Mouse (Mus musculus): ENCODE measurements at regions not wholly inside any gene's neighbourhood (a gene's known extent, or its start where the extent isn't known, plus 50 kb on each side); places are given as distances from the start of the nearest gene placed in this dataset.

DNA sequence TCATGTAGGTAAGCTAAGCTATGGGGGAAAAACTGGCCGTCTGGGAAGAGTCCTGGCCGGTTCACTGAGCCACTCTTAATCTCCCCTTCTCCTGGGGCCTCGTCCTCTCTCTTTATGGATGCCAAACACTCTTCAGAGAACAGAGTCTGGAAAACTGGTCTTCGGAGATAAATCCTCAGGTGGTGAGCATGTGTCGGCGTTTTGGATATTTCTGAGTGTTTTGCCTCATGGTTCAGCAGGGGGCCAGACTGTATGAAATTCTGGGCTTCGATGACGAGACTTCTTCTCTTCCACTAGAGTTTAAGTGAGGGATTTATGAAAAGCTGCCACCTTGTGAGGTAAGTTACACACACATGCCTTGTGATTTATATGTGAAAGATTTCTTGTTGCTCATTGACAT, 51.8 kb upstream of the Tenm3 start:
- WGBS, result 14% methylated on average over 8 of the region's 8 CpGs
- Histone ChIP-seq H3K4me2 (ENCODE audit: low read depth, low read length, poor library complexity, severe bottlenecking) (no peak overlapping the region), H3K9ac (replicated peaks; ENCODE audit: low read length, poor library complexity, severe bottlenecking) (no peak overlapping the region), H3K27ac (ENCODE audit: low read depth, low read length) (no peak overlapping the region), H3K9me3 (ENCODE audit: low read length) (no peaks in the 10 kb centered on the region), H3K4me3 (ENCODE audit: low read depth, low read length) (no peak overlapping the region), H3K36me3 (ENCODE audit: insufficient read depth, low read length) (no peaks in the 10 kb centered on the region), H3K4me1 (ENCODE audit: insufficient read depth, low read length) (no peaks in the 10 kb centered on the region), H3K27me3 (ENCODE audit: insufficient read depth, low read length) (no peaks in the 10 kb centered on the region)
- TF ChIP-seq CTCF (IDR thresholded peaks at IDR 0.05), result peak; percentile 9; the same call in 1 of the 2 replicates
- peak; percentile 5 for DNase-seq (ENCODE audit: low spot score)
- no peak for ATAC-seq (ENCODE audit: low FRiP score)
